Mouse (Mus musculus): ENCODE results near the gene Clasp1.

- TF ChIP-seq CTCF (conservative IDR thresholded peaks at IDR 0.05; ENCODE audit: insufficient read depth, insufficient read length, low read depth, low read length) (no peak), POLR2A (IDR thresholded peaks at IDR 0.05; ENCODE audit: low read depth, low read length) (no peak)
Measured at GRCm38 (mm10) chr1:118589721-118590120, 200.9 kb downstream of the Clasp1 start.
